Mouse (Mus musculus) c-Kit-negative CD71-positive TER-119-positive erythroid progenitor cells, embryonic 14.5 days (primary cell): ENCODE measurements around the gene Arid3a.
"Not testable (repeated sequence)": the region's sequence is repeated elsewhere in the genome, so short reads cannot be mapped to it uniquely, and the experiment has no call there.

Experiments
- DNase-seq: peaks from one replicate; pipeline ENCODE4 v3.0.0-alpha.2; 2013; ENCODE audit warnings: low read depth, low spot score

The Arid3a gene

DNA sequence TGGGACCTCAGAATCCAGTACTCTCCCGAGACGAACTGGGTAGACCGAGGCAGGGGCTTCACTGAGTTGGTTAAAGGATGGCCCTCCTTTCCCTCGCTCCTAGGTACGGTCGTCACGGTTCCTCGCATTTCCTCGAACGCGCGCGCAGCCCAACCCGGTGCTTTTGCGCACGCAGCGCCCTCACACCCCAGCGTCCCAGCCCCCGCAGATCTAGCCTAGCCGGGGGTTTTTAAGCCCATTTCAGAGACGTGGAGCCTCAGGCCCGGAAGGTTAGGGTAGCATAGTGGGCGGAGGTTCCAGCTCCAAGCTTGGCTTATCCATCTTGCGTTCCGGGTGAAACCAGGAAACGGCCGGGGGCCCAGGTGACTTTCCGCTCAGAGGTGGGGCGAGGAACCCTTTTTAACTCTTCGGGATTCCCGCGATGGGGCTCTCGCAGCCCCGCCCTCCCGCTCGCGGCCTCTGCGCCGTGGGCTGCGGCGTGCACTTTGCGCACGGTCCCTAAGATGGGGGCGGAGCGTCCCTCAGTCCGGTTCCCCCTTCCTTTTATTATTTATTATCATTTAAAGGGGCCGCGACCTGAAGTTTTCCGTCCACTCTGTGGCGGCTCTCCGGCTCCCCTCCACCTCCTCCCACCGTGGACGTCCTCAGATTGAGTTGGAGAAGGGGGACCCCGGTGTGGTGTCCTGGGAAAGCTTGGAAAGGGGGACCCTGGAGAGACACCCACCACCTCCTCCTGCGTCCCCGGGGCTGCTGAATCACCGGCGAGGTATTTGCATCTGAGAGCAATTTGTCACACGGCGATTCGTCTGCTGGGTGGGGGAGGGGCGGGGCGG lies at the start of gene Arid3a:
Gene Arid3a, plus strand, starts transcription at position 553 of the 833 bp plus-strand sequence.
- DNase-seq = peak; percentile 62

DNA sequence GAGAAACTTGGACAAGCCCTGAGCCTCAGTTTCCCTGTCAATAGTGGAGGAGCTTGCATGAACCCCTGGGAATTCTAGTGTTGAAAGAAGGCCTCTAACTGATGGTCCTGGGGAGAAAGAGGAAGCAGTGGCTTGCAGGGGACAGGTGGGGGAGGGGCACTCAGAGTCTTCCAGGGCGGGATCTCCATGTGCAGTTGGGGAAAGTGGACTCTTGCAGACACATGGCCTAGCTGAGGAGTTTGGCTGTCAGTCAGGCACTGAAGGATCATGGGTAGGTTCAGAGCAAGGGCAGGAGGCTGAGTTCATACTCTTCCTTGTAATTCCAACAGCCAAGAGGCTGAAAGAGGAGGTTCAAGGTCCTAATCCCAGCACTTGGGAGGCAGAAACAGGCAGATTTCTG lies 49.7 kb upstream of the Arid3a start:
- no peak for DNase-seq

DNA sequence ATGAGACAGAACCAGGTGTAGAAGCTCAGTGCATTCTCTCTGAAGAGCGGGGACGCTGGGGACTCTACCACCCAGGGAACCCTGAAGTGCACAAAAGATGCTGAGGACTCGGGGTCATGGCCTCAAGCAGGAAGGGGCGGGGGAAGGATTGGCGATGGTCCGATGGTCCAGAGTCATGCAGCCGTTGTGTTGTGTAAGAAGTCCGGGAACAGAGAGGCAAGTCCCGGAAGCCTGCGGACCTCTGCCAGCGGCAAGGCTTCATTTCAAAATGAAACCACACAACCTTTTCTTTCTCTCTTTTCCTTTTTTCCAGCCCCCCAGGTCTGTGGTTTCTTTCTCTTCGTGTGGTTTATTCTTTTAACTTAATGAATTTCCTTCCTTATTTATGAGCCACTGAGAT lies 49.1 kb upstream of the Arid3a start:
- no peak for DNase-seq

DNA sequence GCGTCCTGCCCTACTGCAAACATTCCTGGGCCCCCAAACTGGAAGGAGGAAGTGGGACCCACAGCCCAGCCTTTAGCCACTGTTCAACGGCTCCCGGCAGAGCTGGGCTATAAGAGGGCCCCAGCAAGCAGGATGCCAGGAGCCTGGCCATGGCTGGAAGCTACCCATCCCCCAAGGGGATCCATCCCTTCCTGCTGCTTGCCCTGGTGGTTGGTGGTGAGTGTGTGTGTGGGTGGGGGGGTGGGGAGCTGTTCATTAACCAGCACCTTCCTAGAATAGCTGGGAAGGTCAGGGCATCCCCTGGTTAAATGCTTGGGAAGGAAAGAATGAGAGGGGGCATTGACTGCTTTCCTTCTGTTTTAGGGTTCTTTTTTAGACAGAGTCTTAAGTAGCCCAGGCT lies 47.3 kb upstream of the Arid3a start:
- no peak for DNase-seq

DNA sequence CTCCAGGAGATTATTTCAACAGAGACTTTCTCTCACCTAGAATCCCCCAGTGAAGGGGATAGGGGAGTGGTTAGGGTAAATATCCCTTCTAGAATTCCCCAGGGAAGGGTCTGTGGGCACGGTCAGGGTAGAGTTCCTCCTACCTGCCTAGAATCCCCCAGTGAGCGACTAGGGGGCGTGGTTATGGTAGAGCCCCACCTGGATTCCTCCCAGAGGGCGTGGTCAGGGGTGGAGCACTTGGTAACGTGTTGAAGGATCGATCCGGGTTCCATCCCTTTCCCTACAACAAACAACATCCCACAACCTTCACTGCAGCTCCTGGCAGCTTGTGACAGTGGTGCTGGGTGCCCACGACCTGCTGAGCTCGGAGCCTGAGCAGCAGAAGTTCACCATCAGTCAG lies 46.1 kb upstream of the Arid3a start:
- DNase-seq = no peak

DNA sequence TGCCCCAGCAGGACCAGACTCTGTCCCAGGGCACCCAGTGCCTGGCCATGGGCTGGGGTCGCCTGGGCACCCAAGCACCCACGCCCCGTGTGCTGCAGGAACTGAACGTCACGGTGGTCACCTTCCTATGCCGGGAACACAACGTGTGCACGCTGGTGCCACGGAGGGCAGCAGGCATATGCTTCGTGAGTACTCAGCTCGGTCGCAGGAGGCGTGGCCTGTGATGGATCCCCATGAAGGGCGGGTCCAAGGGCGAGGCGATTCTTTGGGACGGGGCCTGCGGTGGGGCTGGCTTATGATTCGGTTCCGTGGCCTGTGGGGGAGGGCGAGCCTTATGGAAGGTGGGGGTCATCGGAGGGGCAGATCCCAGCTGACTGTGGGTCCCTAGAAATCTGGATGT lies 44.9 kb upstream of the Arid3a start:
- no peak for DNase-seq

DNA sequence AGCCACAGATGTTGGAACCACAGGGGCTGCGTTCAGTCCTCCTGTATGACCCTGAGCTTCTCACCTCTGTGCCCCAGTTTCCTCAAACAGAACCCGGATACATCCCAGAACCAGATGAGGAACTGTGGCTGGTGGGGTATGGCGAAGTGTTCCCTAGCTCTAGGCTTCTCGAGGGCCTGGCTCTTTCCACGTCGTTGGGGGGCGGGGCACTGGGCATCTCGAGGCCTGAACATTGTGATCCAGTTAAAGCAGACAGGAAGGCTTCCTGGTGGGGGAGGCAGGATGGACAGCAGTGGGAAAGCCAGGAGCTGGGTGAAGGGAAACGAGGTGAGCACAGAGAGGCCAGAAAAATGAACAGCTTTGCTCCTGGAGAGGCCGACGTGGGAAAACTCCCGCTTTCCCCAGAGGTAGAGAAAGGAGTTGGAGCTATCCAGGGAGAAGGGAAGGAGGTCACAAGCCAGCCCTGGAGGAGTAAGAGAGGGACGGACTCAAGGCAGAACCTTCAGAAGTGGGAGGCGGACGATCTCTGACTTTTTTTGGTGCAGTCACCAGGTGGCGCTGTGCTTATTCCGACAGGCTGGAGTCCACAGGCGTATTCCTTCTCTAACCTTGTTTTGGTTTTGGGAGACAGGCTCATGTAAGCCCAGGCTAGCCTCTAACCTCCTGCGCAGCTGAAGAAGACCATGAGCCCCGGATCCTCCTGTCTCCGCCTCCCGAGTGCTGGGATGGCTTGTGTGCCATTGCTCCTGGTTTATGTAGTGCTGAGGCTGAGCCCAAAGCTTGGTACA lies 43.4 kb upstream of the Arid3a start:
- DNase-seq = peak; percentile 57

DNA sequence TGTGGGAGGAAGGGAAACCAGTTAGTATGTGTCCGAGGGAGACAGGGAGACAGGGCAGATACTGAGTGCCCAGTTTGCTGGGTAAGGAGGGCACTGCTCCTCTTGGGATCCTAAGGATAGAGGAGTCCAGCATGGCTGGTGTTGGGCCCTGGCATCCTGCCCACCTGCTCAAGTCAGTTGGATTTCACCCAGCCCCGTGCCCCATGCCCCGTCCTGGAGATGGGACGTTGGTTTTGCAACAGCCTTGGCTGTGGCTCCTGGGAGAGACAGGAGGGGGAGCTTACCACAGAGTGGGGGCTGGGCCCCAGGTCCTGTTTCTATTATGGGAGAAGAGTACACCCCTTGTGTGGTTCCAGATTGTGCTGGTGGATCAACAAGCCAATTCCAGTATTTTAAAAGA lies 42.4 kb upstream of the Arid3a start:
- DNase-seq = no peak

DNA sequence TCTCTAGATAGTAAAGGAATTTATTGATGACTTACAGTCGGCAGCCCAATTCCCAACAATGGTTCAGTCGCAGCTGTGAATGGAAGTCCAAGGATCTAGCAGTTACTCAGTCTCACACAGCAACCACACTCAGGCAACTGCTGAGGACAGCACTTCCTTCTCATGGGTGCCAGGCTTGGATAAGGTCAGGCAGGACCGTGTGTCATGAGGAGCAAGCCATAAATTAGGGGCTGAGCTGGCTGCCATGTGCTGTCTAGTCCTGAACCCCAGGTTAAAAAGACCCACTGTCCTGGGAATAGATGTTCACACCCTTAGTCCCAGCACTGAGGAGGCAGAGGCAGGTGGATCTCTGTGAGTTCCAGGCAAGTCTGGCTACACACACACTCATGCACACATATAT lies 41.9 kb upstream of the Arid3a start:
- not testable (repeated sequence) for DNase-seq

DNA sequence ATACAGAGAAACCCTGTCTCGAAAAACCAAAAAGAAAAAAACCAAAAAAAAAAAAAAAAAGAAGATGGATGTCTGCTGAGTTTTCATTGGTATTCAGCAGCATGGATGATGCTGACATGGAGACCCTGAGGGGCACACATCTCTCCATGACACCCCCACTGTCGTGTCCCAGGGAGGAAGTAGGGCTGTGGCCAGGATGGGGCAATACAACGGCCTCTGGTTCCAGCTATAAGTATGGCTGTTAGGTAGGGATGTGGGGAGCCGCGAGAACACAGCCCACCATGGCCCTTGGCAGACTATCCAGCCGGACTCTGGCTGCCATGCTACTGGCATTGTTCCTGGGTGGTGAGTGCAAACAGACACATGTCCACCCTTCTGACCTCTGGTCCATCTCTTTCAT lies 40.8 kb upstream of the Arid3a start, which contains the start of gene Elane:
Gene Elane, plus strand, starts transcription at position 194 of the 400 bp plus-strand sequence.
- DNase-seq = no peak

DNA sequence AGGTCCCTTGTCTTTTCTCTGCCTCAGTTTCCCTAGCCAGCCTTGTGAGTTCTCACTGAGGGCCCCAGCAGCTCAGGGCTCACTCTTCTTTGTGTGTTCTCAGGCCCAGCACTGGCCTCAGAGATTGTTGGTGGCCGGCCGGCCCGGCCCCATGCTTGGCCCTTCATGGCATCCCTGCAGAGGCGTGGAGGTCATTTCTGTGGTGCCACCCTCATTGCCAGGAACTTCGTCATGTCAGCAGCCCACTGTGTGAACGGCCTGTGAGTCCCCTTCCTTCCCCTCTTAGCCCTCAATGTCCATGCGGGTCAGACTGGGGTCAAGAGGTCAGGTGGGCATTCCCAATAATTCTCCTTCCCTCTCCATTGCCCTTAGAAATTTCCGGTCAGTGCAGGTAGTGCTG lies 40.2 kb upstream of the Arid3a start:
- no peak for DNase-seq

DNA sequence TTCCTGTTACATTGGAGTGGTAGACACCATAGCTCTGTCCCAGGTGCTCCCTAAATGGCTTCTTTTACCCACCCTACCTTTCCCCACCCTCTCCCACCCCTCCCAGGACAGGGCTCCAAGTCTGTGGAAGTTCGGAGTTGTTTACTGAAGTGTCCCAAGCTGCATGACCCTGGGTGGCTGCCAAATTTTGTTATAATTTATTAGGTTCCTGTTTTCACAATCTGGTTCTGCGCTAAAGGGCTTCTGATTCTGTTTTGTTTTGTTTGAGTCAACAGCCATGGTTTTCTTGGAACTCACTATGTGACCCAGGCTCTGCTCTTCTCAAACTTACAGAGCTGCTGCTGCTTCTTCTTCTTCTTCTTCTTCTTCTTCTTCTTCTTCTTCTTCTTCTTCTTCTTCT lies 37.5 kb upstream of the Arid3a start:
- no peak for DNase-seq

DNA sequence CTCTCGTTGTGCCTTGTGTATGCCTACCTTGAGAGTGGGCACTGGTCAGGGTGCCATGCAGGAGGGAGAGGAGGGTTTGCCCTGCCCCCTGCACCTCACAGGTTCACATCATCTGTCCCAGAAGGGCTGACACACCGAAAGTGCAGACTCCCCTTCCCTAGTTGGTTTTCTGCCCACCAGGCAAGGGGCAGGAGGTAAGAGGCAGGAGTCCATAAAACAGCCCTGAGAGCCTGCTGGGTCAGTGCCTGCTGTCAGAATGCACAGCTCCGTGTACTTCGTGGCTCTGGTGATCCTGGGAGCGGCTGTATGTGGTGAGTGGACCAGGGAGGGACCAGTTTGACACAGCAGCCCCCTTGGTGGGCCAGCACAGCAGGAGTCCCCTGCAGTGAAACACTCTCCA lies 36.2 kb upstream of the Arid3a start, which contains the start of gene Cfd:
Gene Cfd, plus strand, starts transcription at position 184 of the 400 bp plus-strand sequence.
- no peak for DNase-seq

DNA sequence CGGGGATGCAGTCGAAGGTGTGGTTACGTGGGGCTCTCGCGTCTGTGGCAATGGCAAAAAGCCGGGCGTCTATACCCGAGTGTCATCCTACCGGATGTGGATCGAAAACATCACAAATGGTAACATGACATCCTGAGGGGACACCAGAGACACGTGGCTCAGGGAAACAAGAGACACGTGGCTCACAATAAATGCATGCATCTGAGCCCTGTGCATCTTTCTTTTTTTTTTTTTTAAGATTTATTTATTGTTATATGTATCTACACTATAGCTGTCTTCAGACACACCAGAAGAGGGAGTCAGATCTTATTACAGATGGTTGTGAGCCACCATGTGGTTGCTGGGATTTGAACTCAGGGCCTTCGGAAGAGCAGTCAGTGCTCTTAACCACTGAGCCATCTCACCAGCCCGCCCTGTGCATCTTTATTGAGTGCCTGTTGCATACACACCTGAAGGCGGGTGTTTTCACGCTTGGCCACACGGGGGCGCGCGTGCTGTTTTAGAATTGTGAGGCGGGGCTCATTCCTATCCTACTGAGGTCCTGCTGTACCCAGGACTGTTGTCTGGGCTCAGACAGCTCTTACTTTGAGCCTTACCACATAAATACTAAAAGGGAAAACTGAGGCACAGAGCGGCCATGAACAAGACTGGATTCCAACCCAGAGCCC lies 34.3 kb upstream of the Arid3a start:
- DNase-seq = peak; percentile 58

DNA sequence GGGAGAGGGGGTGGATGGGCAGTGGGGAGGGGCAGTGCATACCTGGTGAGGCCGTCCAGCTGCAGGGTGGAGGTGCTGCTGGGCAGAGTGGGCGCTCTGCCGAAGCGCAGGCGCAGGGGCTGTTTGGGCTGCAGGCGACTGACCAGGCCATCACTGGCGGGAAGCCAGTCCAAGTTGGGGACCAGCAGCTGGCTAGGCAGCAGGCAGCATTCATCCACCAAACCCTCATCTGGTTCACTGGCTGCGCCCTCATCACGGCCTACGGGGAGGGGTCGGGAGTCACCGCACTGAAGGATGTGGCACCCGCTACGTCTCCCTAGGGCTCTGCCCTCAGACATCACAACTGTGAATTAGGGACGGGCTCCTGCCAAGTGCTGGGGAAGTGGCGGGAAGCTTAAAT lies 30.5 kb upstream of the Arid3a start:
- DNase-seq = no peak

DNA sequence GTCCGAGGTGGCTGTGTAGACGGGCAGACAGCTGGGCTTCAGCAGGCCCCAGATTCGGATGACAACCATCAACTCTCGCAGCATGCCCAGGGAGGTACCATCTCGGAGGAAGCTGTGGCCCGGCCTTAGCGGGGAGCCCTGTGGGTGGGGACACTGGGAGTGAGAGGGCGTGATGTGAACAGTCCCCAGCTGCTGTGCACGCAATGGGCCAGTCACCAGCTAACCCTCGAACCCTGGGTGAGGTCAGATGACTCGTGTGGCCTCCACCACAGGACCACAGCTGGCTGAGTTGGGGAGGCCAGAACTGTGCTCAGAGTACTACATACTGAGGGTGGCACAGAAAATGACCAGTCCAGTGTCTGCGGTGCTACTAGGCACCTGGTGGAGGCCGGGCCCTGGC lies 30.0 kb upstream of the Arid3a start:
- DNase-seq = no peak

DNA sequence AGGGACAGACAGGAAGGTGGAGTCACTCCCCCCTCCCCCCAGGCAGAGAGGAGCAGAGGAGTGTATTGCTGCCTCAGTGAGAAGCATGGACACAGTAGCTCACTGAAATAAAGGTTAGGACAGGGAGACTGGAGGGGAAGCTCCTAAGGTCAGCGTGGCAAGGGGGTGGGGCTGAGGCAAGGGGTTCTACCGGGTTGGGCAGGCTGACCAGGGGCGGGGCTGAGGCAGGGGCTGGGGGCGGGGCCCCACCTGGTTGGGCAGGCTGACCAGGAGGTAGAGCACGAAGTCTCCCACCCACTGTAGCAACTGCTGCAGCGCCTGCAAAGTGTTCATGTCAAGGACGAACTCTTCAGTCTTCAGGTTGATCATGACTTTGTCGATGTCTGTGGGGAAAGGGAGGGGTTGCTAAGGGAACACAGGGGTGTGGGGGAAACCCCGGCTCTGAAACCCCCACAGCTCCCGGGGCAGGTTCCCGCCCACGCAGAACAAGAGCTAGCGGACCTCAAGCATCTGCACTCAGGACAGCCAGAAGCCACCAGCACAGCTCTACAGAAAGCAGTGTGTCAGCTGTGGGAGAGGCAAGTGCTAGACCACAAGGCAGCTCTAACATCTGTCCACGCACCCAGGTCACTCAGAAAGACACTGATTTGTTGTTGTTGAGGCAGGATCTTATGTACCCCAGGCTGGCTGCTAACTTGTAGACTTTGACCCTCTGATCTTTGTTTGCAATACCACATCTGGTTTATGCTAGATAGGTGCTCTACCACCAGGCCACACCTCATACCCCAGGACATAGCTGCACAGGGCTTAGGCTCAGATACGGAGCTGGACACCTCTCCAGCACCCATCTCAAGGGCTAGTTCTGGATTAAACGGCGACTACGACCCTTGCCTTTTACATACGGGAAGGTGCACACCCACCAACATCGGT lies 29.3 kb upstream of the Arid3a start:
- DNase-seq = no peak

DNA sequence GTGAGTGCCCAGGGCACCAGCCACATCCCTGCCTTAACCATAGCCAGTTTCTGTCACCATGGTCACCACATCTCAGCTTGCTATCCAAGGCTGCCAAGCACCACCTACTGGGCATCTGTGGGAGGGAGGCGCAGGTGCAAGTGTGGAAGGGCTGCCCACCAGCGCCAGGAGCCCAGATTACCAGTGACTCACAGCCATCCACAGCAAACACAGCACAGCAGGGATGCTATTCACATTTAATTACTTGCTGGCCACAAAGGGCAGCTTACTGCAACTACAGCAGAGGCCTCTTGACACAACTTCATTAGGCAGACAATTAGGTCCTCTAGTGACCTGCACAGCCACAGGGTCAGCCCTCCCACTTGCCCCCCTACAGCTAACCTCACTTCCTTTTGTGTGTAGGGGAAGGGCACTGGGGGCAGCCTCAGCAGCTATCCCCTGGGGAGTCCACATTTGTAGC lies 25.9 kb upstream of the Arid3a start:
- DNase-seq = no peak

DNA sequence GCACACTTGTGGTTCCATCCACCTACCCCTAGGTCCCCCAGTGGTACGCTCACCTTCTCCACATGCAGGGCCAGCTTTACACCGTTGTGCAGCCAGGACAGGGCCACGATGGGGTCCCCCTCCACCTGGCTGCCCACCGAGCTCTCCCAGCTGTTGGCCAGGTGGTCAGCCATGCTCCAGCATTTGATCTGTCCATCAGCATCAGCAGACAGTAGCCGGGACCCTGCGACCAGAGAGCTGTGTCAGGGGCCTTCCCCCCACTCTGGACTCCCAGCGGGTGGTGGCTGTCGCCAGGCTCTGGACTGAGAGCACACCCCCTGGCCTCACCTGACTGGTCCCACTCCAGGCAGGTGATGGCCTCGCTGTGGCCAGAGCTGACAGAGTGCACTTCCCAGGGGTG lies 20.1 kb upstream of the Arid3a start:
- no peak for DNase-seq

DNA sequence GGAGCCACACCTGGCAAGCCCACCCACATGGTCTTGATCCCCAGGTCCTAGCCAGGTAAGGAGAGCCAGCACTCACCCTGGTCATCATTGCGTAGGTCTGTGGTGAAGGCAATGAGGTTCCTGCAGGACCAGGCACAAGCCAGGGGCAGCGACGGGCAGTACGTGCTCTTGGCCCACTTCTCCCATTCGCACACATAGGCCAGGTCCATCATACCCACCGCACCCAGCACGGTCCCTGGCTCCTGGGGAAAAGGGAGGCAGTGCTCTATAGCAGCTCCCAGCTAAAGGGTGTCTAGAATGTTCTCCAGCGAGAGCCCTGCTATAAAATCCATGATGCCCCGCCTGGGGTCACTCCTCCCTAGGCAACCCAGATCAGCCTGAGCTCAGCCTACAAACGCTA lies 19.4 kb upstream of the Arid3a start:
- DNase-seq = no peak
